Mouse (Mus musculus) thymus, adult 2 months (tissue): ENCODE data around the gene Map3k7.

Experiments used
- CTCF ChIP-seq: fragments of 200-500 bp; IDR thresholded peaks from 2 replicates; pipeline ENCODE4 v1.5.1; 2012; ENCODE audit warnings: mild to moderate bottlenecking, control low read depth, low read length, moderate library complexity, borderline replicate concordance; ENCODE audit not compliant: control insufficient read depth, poor library complexity, insufficient read depth; ENCODE audit errors: extremely low read depth
- POLR2A ChIP-seq: fragments of 200-500 bp; IDR thresholded peaks from 2 replicates; pipeline ENCODE4 v1.6.1; 2012; ENCODE audit warnings: mild to moderate bottlenecking, low read length, control low read depth, moderate library complexity; ENCODE audit not compliant: control insufficient read depth, poor library complexity, insufficient read depth; ENCODE audit errors: extremely low read depth

DNA sequence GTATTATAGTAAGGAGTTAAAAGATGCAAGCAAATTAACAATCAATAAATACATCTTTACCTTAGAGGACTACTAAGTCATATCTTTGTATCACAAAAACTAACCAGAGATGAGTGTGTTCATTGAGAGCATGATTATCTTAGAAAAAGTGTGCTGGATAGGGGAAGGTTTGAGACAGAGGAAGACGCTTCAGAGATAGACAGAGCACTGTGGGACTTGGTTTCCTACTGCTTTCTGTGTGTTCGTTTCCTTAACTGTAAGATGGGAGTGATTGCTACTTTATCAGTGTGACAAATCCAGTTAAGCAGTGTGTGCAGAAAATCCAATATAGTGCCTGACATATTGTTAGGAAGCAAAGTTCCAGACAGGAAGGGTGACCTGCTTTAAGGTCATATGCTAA lies 1.3 kb downstream of the Map3k7 start:
- TF ChIP-seq CTCF = no peak
- no peak for TF ChIP-seq POLR2A
